Mouse (Mus musculus) fat pad, adult 2 months (tissue): ENCODE data around the gene Fam114a2.
"Not testable (repeated sequence)": the region's sequence is repeated elsewhere in the genome, so short reads cannot be mapped to it uniquely, and the experiment has no call there.

ENCODE experiments used
- DNase-seq: peaks from one replicate; pipeline ENCODE4 v3.0.0-alpha.2; 2011; ENCODE audit warnings: low read depth, low spot score; ENCODE audit errors: extremely low read depth

Fam114a2 gene

GRCm38 (mm10) chr11:57518091-57518750 is at the start of gene Fam114a2, which contains the start of gene Mfap3:
Fam114a2 (minus strand) TSS chr11:57518617.
Mfap3 (plus strand) TSS chr11:57518664.
- no peak for DNase-seq

GRCm38 (mm10) chr11:57566091-57567035 is 47.9 kb upstream of the Fam114a2 start:
- no peak for DNase-seq

GRCm38 (mm10) chr11:57564564-57564963 is 46.1 kb upstream of the Fam114a2 start:
- peak; percentile 26 for DNase-seq

- not testable (repeated sequence) for DNase-seq
Observed at GRCm38 (mm10) chr11:57557936-57558335, 39.5 kb upstream of the Fam114a2 start.

GRCm38 (mm10) chr11:57553015-57553780 is 34.8 kb upstream of the Fam114a2 start:
- DNase-seq, result no peak

GRCm38 (mm10) chr11:57551016-57551415 is 32.6 kb upstream of the Fam114a2 start:
- DNase-seq, result no peak

GRCm38 (mm10) chr11:57550230-57550629 is 31.8 kb upstream of the Fam114a2 start:
- DNase-seq, result no peak

GRCm38 (mm10) chr11:57548618-57549550 is 30.5 kb upstream of the Fam114a2 start:
- no peak for DNase-seq

- DNase-seq, result no peak
Observed at GRCm38 (mm10) chr11:57540681-57541080, 22.3 kb upstream of the Fam114a2 start.

- no peak for DNase-seq
Observed at GRCm38 (mm10) chr11:57539841-57540418, 21.5 kb upstream of the Fam114a2 start.

GRCm38 (mm10) chr11:57535912-57536311 is 17.5 kb upstream of the Fam114a2 start:
- DNase-seq, result no peak

GRCm38 (mm10) chr11:57532306-57532705 is 13.9 kb upstream of the Fam114a2 start:
- no peak for DNase-seq

- DNase-seq, result no peak
Observed at GRCm38 (mm10) chr11:57531300-57531950, 13.0 kb upstream of the Fam114a2 start.

- no peak for DNase-seq
Observed at GRCm38 (mm10) chr11:57529111-57529510, 10.7 kb upstream of the Fam114a2 start.

GRCm38 (mm10) chr11:57527506-57527905 is 9.1 kb upstream of the Fam114a2 start:
- no peak for DNase-seq

- no peak for DNase-seq
Observed at GRCm38 (mm10) chr11:57525900-57526299, 7.5 kb upstream of the Fam114a2 start.

GRCm38 (mm10) chr11:57524597-57524996 is 6.2 kb upstream of the Fam114a2 start:
- DNase-seq, result no peak

- no peak for DNase-seq
Observed at GRCm38 (mm10) chr11:57523418-57523817, 5.0 kb upstream of the Fam114a2 start.

GRCm38 (mm10) chr11:57522046-57522445 is 3.6 kb upstream of the Fam114a2 start:
- no peak for DNase-seq
